Mouse (Mus musculus): ENCODE measurements around the gene Syn2.

Syn2 gene

GRCm38 (mm10) chr6:115293877-115294276 is 159.2 kb downstream of the Syn2 start:
- DNase-seq: no peak

- no peak for DNase-seq
Observed at GRCm38 (mm10) chr6:115307134-115307533, 172.4 kb downstream of the Syn2 start.

- no peak for DNase-seq
Observed at GRCm38 (mm10) chr6:115312780-115313179, 178.1 kb downstream of the Syn2 start.

GRCm38 (mm10) chr6:115313235-115313738 is 178.6 kb downstream of the Syn2 start:
- DNase-seq: no peak

- no peak for DNase-seq
Observed at GRCm38 (mm10) chr6:115313910-115314309, 179.2 kb downstream of the Syn2 start.

GRCm38 (mm10) chr6:115315770-115316169 is 181.1 kb downstream of the Syn2 start:
- DNase-seq: no peak

GRCm38 (mm10) chr6:115316811-115317221 is 182.1 kb downstream of the Syn2 start:
- DNase-seq: no peak

GRCm38 (mm10) chr6:115318811-115319210 is 184.1 kb downstream of the Syn2 start:
- DNase-seq: no peak

- DNase-seq: no peak
Observed at GRCm38 (mm10) chr6:115319686-115320085, 185.0 kb downstream of the Syn2 start.

- no peak for DNase-seq
Observed at GRCm38 (mm10) chr6:115320927-115321714, 186.4 kb downstream of the Syn2 start.

- DNase-seq: no peak
Observed at GRCm38 (mm10) chr6:115321883-115322351, 187.2 kb downstream of the Syn2 start.

- no peak for DNase-seq
Observed at GRCm38 (mm10) chr6:115322956-115323355, 188.3 kb downstream of the Syn2 start.

GRCm38 (mm10) chr6:115330964-115331363 is 196.3 kb downstream of the Syn2 start:
- DNase-seq: no peak
